In the genomic region with DNA sequence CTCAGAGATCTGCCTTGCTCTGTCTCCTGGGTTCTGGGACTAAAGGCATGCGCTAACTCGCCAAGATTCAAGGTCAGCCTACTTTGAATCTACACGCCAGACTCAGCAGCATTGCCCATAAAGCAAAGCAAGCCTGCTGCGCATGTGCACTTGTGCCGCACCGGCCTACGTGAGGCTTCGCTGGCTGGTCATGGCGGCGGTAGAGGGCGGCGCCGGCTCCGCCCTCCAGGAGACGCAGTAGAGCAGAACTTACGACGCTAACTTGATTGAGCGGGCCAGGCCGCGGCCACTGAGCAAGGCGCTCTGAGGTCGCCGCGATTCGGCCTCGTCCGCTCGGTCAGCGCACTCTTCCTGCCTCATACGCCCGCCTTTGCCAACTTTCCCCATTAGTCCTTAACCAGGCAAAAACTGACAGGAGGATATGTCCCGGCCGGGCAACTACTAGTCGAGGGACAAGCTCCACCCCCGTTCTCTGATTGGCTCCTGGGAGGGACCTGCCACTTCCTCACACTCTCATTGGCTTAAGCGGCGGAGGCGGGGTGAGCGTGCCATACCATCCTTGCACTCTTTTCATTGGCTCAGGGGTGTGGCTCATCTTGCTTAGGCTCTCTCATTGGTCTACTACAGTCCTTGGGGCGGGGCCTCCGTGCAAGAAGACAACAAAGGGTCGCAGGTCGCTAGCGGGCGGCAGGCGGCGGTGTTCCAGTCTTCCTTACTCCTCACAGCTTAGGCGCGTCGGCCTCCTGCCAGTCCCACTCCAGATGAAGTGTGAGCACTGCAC, we compare ENCODE assay signal across 8 mouse cellular contexts. TPM values are rescaled to one million over a fixed set of nuclear protein-coding genes. Genes with fewer than 3 reads are reported as not detected.
DNase-seq lines count a peak whose midpoint lies in the region; ATAC-seq lines count a peak whose summit lies in the region.

TSS of gene Narf (plus strand) at position 690 of the 781 bp plus-strand sequence.

- WGBS in hindbrain, embryonic 12.5 days = under 1% methylated on average over 50 of the region's 50 CpGs

- H3K4me1 ChIP-seq in hindbrain, embryonic 12.5 days = peaks cover 29% of the 10 kb centered on the region

- H3K9me3 ChIP-seq in hindbrain, embryonic 12.5 days (replicated peaks) = no peaks in the 10 kb centered on the region

- peak within 1 kb of the TSS; percentile 80 for H3K9ac ChIP-seq in hindbrain, embryonic 12.5 days

- no peaks in the 10 kb centered on the region for H3K27me3 ChIP-seq in hindbrain, embryonic 12.5 days

- peaks cover 10% of the 10 kb centered on the region for H3K36me3 ChIP-seq in hindbrain, embryonic 12.5 days

- H3K4me2 ChIP-seq in hindbrain, embryonic 12.5 days (replicated peaks) = peak within 1 kb of the TSS; percentile 52

- DNase-seq in NIH3T3 (ENCODE audit: low read depth) = peak; percentile 99
- peak; percentile 98 to 99 for DNase-seq in cerebellum, postnatal 10 days
- peak; percentile 99 to 100 for DNase-seq in frontal cortex, postnatal 10 days (ENCODE audit: low spot score in 2 of 2)
- DNase-seq in layer of hippocampus, postnatal 14 days (ENCODE audit: low spot score in 2 of 2) = peak; percentile 99 to 100
- DNase-seq in lung, postnatal 14 days = peak; percentile 98
- peak; percentile 98 for DNase-seq in retina, adult 2 months (ENCODE audit: low read depth, low spot score)
- peak; percentile 98 to 100 for DNase-seq in thymus, postnatal 36 days

- ATAC-seq in hindbrain, embryonic 12.5 days (ENCODE audit: low FRiP score) = peak; percentile 100

- peak within 1 kb of the TSS; percentile 68 for H3K4me3 ChIP-seq in hindbrain, embryonic 12.5 days

- H3K27ac ChIP-seq in hindbrain, embryonic 12.5 days = peak within 1 kb of the TSS; percentile 99

RNA-seq across cellular contexts. Expression of gene Narf, which starts in this region (rescaled TPM):
- 86.0 and 87.3 TPM in 2 replicates for polyA plus RNA-seq in hindbrain, embryonic 12.5 days (2016; fragmentation: Nextera tagmentation; extraction: Ambion mirVana)
- total RNA-seq in layer of hippocampus, postnatal 14 days (2021) = 10 to 100 TPM; 73.5 to 75.5 TPM

Comparison
In these comparisons a context has a peak if more than half of its experiments do, and no peak if none do; other contexts are left out.
1. Peak in every context shown above with its lines: DNase-seq, ATAC-seq, H3K4me3 ChIP-seq and H3K27ac ChIP-seq.